Mouse (Mus musculus) embryonic facial prominence, embryonic 11.5 days (tissue): ENCODE results near the gene Cdk10. TPM values are rescaled to one million over a fixed set of nuclear protein-coding genes. Genes with fewer than 3 reads are reported as not detected.
A peak's percentile ranks its signal among the peaks of the same experiment; 100 is the strongest.

Source experiments
- ATAC-seq: fragments of 200-750 bp; cut with Nextera tagmentation; replicated peaks from 2 replicates; pipeline ENCODE4 v1.8.0; 2017; ENCODE audit warnings: low read depth; ENCODE audit not compliant: insufficient number of reproducible peaks, low FRiP score, low TSS enrichment
- DNase-seq: peaks from one replicate; pipeline ENCODE4 v3.0.0-alpha.2; 2015; ENCODE audit warnings: low spot score
- H3K27ac ChIP-seq: fragments of 300-500 bp; sonication (generic); replicated peaks from 2 replicates; pipeline ENCODE4 v1.5.1; 2014; ENCODE audit warnings: mild to moderate bottlenecking, low read depth, low read length, control low read depth
- H3K27me3 ChIP-seq: fragments of 300-500 bp; sonication (generic); 2 replicates; pipeline ENCODE4 v1.6.1; 2014; ENCODE audit warnings: mild to moderate bottlenecking, low read length, moderate library complexity, mixed read lengths; ENCODE audit not compliant: control insufficient read depth, insufficient read depth
- H3K36me3 ChIP-seq: fragments of 300-500 bp; sonication (generic); replicated peaks from 2 replicates; pipeline ENCODE4 v1.6.1; 2014; ENCODE audit warnings: low read depth, mild to moderate bottlenecking, low read length, moderate library complexity, mixed read lengths; ENCODE audit not compliant: control insufficient read depth, insufficient read depth
- H3K4me1 ChIP-seq: fragments of 300-500 bp; sonication (generic); 2 replicates; pipeline ENCODE4 v1.6.1; 2014; ENCODE audit warnings: low read length, mixed read lengths; ENCODE audit not compliant: control insufficient read depth, insufficient read depth
- H3K4me2 ChIP-seq: fragments of 300-500 bp; sonication (generic); 2 replicates; pipeline ENCODE4 v1.6.1; 2014; ENCODE audit warnings: low read depth, mild to moderate bottlenecking, control low read depth, low read length, moderate library complexity
- H3K4me3 ChIP-seq: fragments of 300-500 bp; sonication (generic); 2 replicates; pipeline ENCODE4 v1.5.1; 2014; ENCODE audit warnings: low read depth, low read length, control low read depth
- H3K9ac ChIP-seq: fragments of 300-500 bp; sonication (generic); replicated peaks from 2 replicates; pipeline ENCODE4 v1.6.1; 2014; ENCODE audit warnings: mild to moderate bottlenecking, control low read depth, low read length
- H3K9me3 ChIP-seq: fragments of 300-500 bp; sonication (generic); replicated peaks from 2 replicates; pipeline ENCODE4 v1.6.1; 2016; ENCODE audit warnings: mild to moderate bottlenecking, low read length, inconsistent platforms, mixed read lengths; ENCODE audit not compliant: control insufficient read depth
- WGBS: fragments of 180-500 bp; shearing (Covaris S2); extraction: QIAGEN DNeasy Blood & Tissue Kit; methylation state at CpG from one replicate; pipeline ENCODE4 v1.1.7; 2014; 5-methylcytosine and 5-hydroxymethylcytosine counted together
- polyA plus RNA-seq: library from polyadenylated mRNA; unstranded; fragments of >200 nt; fragmentation: Nextera tagmentation; extraction: Ambion mirVana; gene quantifications from 2 replicates; pipeline ENCODE4 v1.2.1, GENCODE M21; 2014

The Cdk10 gene
- polyA plus RNA-seq, 1 experiment from 2014 or later, result 29.9 TPM

DNA sequence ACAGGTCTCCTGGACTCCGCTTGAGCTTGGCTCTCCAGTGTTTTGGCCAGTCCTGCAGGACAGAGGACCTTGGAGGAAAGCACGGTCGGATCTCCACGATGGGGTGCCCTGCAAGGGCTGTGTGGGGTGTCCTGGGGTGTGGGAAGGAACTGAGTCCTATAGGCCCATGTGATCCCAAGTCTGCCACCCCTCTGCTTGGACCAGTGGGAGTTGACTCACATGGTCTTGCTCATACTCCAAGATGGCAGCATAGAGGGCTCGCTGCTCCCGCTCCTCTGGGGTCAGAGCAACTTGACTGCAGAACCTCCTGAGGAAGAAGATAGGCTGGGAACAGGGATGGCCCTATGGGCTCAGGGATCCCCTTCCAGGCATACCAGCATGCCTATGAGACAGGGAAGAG lies 23.1 kb downstream of the Cdk10 start:
- DNase-seq (no peak), ATAC-seq (no peak)
- Histone ChIP-seq H3K9ac (no peak overlapping the region), H3K36me3 (peaks cover 5% of the 10 kb centered on the region), H3K4me3 (no peak overlapping the region), H3K27me3 (no peaks in the 10 kb centered on the region), H3K4me1 (no peaks in the 10 kb centered on the region), H3K27ac (no peak overlapping the region), H3K9me3 (no peaks in the 10 kb centered on the region), H3K4me2 (no peak overlapping the region)
- WGBS, result 100% methylated on average over 6 of the region's 6 CpGs

DNA sequence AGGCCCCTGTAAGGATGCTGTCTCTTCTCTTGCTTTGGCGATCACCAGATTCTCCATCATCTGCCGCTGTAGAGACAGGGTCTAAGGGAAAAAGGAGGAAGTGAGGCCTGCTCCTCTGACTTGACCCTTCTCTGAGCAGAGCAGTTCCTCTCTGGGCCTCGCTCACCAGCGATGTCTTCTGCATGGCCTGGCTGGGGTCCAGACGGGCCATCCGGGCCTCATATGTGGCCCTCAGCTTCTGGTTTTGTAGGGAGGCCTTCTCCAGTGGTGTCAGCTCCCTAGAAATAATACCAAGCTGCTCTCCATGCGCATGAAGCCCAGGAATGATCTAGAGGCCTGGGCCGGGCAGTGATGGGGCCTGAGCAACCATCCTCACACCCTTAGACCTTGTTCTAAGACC lies 24.0 kb downstream of the Cdk10 start:
- no peaks in the 10 kb centered on the region for H3K9me3 ChIP-seq
- no peak overlapping the region for H3K9ac ChIP-seq
- no peak overlapping the region for H3K27ac ChIP-seq
- H3K4me3 ChIP-seq, result no peak overlapping the region
- H3K36me3 ChIP-seq, result peaks cover 5% of the 10 kb centered on the region
- H3K4me2 ChIP-seq, result no peak overlapping the region
- DNase-seq (no peak), ATAC-seq (no peak)
- no peaks in the 10 kb centered on the region for H3K27me3 ChIP-seq
- H3K4me1 ChIP-seq, result no peaks in the 10 kb centered on the region
- 96% methylated on average over 8 of the region's 8 CpGs for WGBS

DNA sequence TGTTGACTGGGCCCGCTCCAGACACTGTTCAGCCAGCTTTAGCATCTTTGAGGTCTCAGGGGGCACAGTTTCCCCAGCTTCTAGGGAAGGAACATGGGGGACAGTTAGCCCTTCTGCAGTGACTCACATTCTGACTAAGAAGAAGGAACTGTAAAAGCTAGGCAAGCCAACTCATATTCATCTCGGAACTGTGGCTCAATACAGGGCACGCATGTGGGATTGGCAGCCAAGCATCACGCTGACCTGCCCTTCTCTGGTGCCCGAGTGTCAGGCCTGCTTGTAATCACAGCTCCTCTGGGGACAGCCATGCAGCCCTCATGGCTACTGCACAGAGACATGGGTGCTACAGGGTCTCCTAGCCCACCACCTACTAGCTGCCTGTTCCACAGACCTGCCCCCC lies 26.3 kb downstream of the Cdk10 start:
- 92% methylated on average over 5 of the region's 5 CpGs for WGBS
- Histone ChIP-seq H3K27ac (no peak overlapping the region), H3K9me3 (no peaks in the 10 kb centered on the region), H3K4me1 (peaks cover 4% of the 10 kb centered on the region; the same call in 1 of the 2 replicates), H3K4me3 (no peak overlapping the region), H3K9ac (no peak overlapping the region), H3K4me2 (no peak overlapping the region), H3K36me3 (peaks cover under 1% of the 10 kb centered on the region; the same call in 1 of the 2 replicates), H3K27me3 (no peaks in the 10 kb centered on the region)
- ATAC-seq, result no peak
- no peak for DNase-seq

DNA sequence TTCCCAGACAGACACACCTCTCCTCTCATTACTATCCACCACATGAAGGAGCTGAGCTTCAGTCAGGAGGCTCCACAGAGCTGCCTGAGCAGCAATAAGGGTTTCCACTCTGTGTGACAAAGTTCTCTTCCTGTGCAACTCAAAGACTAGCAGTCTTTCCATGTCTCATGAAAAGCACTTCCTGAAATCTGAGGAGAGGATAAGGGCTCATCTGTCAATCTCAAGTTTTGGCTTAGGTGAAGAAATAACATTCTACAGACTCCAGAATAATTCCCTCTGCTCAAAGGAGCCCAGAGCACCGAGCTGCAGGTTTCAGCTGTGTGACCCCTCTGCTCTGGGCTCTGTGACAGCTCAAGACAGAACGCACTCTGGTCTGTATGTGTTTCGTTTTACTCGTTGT lies 28.3 kb downstream of the Cdk10 start:
- Histone ChIP-seq H3K4me3 (peak overlapping the region; percentile 78), H3K27ac (no peak overlapping the region), H3K9me3 (no peaks in the 10 kb centered on the region), H3K27me3 (no peaks in the 10 kb centered on the region), H3K4me2 (peak overlapping the region; percentile 94), H3K4me1 (peaks cover 4% of the 10 kb centered on the region; the same call in 1 of the 2 replicates), H3K9ac (no peak overlapping the region; the same call in 1 of the 2 replicates), H3K36me3 (no peaks in the 10 kb centered on the region; the same call in none of the 2 replicates)
- DNase-seq (no peak), ATAC-seq (no peak)
- WGBS, result 46% methylated on average over 4 of the region's 4 CpGs

DNA sequence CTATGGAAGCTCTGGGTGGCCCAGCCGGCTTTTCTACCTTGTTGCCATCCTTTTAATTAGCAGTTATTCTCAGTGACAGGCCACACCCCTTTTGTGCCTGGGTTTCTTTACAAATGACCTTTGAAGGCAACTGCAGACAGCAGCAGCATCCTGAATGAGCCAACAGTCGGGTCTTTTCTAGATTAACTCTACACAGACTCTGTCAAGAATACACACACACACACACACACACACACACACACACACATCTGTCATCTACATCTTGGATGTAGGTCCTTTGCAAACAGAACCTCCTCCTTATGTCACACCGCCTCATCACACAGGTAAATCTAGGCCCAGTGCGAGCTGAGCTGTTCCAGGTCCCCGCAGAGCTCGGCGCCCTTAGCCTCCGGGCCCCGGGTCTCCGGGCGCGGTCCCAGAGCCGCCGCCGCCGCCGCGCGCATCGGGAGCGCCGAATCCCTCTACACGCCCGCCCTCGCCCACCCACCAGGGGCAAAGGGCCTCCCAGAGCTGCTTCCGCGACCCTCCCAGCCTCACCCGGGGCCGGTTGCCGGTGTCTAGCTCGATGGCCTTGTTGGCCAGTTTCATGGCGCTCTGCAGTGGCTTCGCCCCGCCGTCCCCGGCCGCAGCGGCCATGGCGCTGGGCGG lies 28.9 kb downstream of the Cdk10 start:
- Histone ChIP-seq H3K9me3 (no peaks in the 10 kb centered on the region), H3K4me2 (peak overlapping the region; percentile 94), H3K9ac (peak overlapping the region; percentile 96), H3K4me3 (peak overlapping the region; percentile 78), H3K27ac (peak overlapping the region; percentile 87), H3K36me3 (no peaks in the 10 kb centered on the region; the same call in none of the 2 replicates), H3K27me3 (no peaks in the 10 kb centered on the region), H3K4me1 (peaks cover 4% of the 10 kb centered on the region; the same call in 1 of the 2 replicates)
- under 1% methylated on average over 38 of the region's 40 CpGs for WGBS
- ATAC-seq (peak; percentile 42), DNase-seq (no peak)

DNA sequence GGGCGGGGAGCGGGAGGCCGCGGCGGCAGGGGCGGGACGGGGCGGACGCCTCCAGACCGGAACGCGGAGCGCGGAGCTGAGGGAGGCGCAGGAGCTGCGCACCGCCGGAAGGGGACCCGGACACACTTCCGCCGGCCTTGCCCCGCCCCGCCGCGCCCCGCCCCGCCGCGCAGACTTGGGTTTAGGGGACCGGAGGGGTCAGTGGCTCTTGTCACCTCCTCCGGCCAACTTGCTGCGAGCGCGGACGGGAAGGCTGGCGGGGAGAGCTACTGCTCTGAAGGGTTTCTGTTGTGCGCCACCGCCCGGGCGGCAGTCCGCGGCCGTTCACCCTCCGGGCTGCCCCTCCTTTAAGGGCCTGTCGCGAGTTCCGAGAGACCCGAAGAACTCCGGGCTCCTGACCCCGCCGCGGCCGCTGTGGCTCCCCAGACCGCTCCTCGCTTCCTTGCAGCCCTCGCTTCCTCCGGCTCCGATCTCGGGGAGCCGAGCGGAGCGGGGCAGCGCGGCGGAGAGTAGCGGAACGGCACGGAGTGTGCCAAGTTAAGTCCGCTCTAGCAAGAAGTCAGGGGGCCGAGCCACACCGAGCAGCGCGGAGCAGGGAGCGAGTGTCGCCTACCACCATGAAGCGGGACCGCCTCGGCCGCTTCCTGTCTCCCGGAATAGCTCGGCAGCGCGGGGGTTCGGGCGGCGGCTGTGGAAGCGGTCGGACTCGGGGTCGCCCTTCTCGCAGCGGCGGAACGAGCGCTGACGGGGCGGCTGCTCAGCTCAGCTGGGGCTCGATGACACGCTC lies 29.6 kb downstream of the Cdk10 start, which contains the start of the genes Zfp276 and Vps9d1:
Zfp276 (plus strand) TSS at position 97 of the 787 bp plus-strand sequence.
Vps9d1 (minus strand) TSS at position 250 of the 787 bp plus-strand sequence.
- no peaks in the 10 kb centered on the region for H3K9me3 ChIP-seq
- H3K27ac ChIP-seq, result peak within 1 kb of the TSS; percentile 87
- H3K4me3 ChIP-seq, result peak within 1 kb of the TSS; percentile 78
- H3K27me3 ChIP-seq, result no peaks in the 10 kb centered on the region
- peaks cover 4% of the 10 kb centered on the region; the same call in 1 of the 2 replicates for H3K4me1 ChIP-seq
- H3K36me3 ChIP-seq, result no peaks in the 10 kb centered on the region; the same call in none of the 2 replicates
- peak within 1 kb of the TSS; percentile 96 for H3K9ac ChIP-seq
- WGBS, result under 1% methylated on average over 94 of the region's 99 CpGs
- peak within 1 kb of the TSS; percentile 94 for H3K4me2 ChIP-seq
- DNase-seq (peak; percentile 87), ATAC-seq (peak; percentile 94)

DNA sequence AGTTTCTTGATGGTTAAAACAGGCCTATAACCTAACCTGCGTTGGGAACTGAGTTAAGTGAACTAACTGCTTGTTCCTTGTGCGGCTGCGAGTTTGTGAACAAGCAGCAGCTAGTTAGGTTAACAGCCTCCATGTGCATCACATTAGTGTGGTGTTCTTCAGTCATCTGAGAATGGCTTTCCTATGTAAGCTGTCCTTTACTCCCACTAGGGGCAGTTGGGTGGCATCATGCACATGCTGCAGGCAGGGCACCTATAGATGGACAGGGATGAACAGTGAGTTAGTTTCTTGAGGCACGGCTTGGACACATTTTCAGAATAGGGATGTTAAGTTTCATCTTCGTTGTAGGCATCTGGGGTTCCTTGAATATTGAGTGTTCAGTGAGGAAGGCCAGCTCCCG lies 30.5 kb downstream of the Cdk10 start:
- peak overlapping the region; percentile 96 for H3K9ac ChIP-seq
- H3K4me2 ChIP-seq, result peak overlapping the region; percentile 94
- H3K27ac ChIP-seq, result no peak overlapping the region
- H3K9me3 ChIP-seq, result no peaks in the 10 kb centered on the region
- H3K27me3 ChIP-seq, result no peaks in the 10 kb centered on the region
- H3K4me1 ChIP-seq, result peaks cover 4% of the 10 kb centered on the region; the same call in 1 of the 2 replicates
- peak overlapping the region; percentile 78 for H3K4me3 ChIP-seq
- ATAC-seq (no peak), DNase-seq (no peak)
- no peaks in the 10 kb centered on the region; the same call in none of the 2 replicates for H3K36me3 ChIP-seq
- WGBS, result 67% methylated on average over 6 of the region's 6 CpGs
